Mouse (Mus musculus) urinary bladder, postnatal 4 days (tissue): Measurements from ENCODE around the gene Gm20388.

Experiments used
- DNase-seq, 2 experiments: peaks; one replicate each; pipeline ENCODE4 v3.0.0; 2021 to 2022; ENCODE audit warnings: low spot score in 2 of 2

The Gm20388 gene

GRCm38 (mm10) chr8:120539775-120540625 lies 629.4 kb downstream of the Gm20388 start:
- no peak for DNase-seq

- DNase-seq = no peak
These were observed 632.4 kb downstream of the Gm20388 start for GRCm38 (mm10) chr8:120542995-120543394.

- no peak for DNase-seq
These were observed 632.9 kb downstream of the Gm20388 start for GRCm38 (mm10) chr8:120543416-120544055.

GRCm38 (mm10) chr8:120544155-120544554 lies 633.5 kb downstream of the Gm20388 start:
- DNase-seq = no peak

GRCm38 (mm10) chr8:120547562-120547961 lies 636.9 kb downstream of the Gm20388 start:
- no peak for DNase-seq

GRCm38 (mm10) chr8:120548313-120548761 lies 637.7 kb downstream of the Gm20388 start:
- DNase-seq = no peak

GRCm38 (mm10) chr8:120549321-120549921 lies 638.8 kb downstream of the Gm20388 start:
- no peak for DNase-seq

- no peak for DNase-seq
These were observed 639.3 kb downstream of the Gm20388 start for GRCm38 (mm10) chr8:120549922-120550321.

- no peak for DNase-seq
These were observed 639.8 kb downstream of the Gm20388 start for GRCm38 (mm10) chr8:120550430-120550829.

GRCm38 (mm10) chr8:120550937-120551676 lies 640.5 kb downstream of the Gm20388 start:
- DNase-seq = no peak

- no peak for DNase-seq
These were observed 641.0 kb downstream of the Gm20388 start for GRCm38 (mm10) chr8:120551677-120551980.

GRCm38 (mm10) chr8:120552509-120552908 lies 641.9 kb downstream of the Gm20388 start:
- DNase-seq = no peak

GRCm38 (mm10) chr8:120553441-120554123 lies 642.9 kb downstream of the Gm20388 start:
- DNase-seq = no peak

GRCm38 (mm10) chr8:120554466-120555039 lies 643.9 kb downstream of the Gm20388 start:
- DNase-seq = no peak

GRCm38 (mm10) chr8:120556198-120556892 lies 645.7 kb downstream of the Gm20388 start:
- no peak for DNase-seq

- no peak for DNase-seq
These were observed 646.7 kb downstream of the Gm20388 start for GRCm38 (mm10) chr8:120557170-120557965.

GRCm38 (mm10) chr8:120558162-120558561 lies 647.5 kb downstream of the Gm20388 start:
- DNase-seq = no peak

- no peak for DNase-seq
These were observed 649.0 kb downstream of the Gm20388 start for GRCm38 (mm10) chr8:120559654-120560053.

GRCm38 (mm10) chr8:120560535-120560934 lies 649.9 kb downstream of the Gm20388 start:
- no peak for DNase-seq
